ENCODE assay signal across 13 mouse cellular contexts in genomic region chr2:134929452-134929851, GRCm38 (mm10).
DNase-seq lines count a peak whose midpoint lies in the region; ATAC-seq lines count a peak whose summit lies in the region.
"Had no signal": no experiment of that assay in that cellular context is flagged by ENCODE, and none has a peak within 500 bp of the region (broad histone marks: within the 10 kb centered on the region; RNA-seq: fewer than 3 reads in every experiment).

No protein-coding gene starts in this region.

- ATAC-seq in hindbrain, embryonic 13.5 days (ENCODE audit: low FRiP score) = peak; percentile 52; the same call in 1 of the 2 replicates
- ATAC-seq in midbrain, embryonic 13.5 days = peak; percentile 94
- ATAC-seq in erythroid progenitor cell, adult 5-6 weeks (replicated peaks; ENCODE audit: low FRiP score, poor library complexity, severe bottlenecking) = no peak

- no peaks in the 10 kb centered on the region for H3K9me3 ChIP-seq in hindbrain, embryonic 13.5 days
- no peaks in the 10 kb centered on the region for H3K9me3 ChIP-seq in midbrain, embryonic 13.5 days
- H3K9me3 ChIP-seq: embryonic facial prominence, embryonic 15.5 days; heart, embryonic 15.5 days; lung, embryonic 15.5 days had no signal

- no peaks in the 10 kb centered on the region for H3K27me3 ChIP-seq in hindbrain, embryonic 13.5 days
- H3K27me3 ChIP-seq in midbrain, embryonic 13.5 days = peaks cover 10% of the 10 kb centered on the region
- H3K27me3 ChIP-seq: embryonic facial prominence, embryonic 15.5 days; heart, embryonic 15.5 days had no signal

- no peak overlapping the region for H3K9ac ChIP-seq in hindbrain, embryonic 13.5 days
- H3K9ac ChIP-seq in midbrain, embryonic 13.5 days (replicated peaks) = no peak overlapping the region
- H3K9ac ChIP-seq: embryonic facial prominence, embryonic 15.5 days; heart, embryonic 15.5 days; lung, embryonic 15.5 days had no signal

- peak; percentile 13 for DNase-seq in R1 (ENCODE audit: low read depth, low spot score)
- peak; percentile 62 for DNase-seq in embryo, embryonic 11 days
- no peak for DNase-seq in thymus, postnatal 10 days (ENCODE audit: low spot score in 2 of 2)
- no peak for DNase-seq in heart, postnatal 10 days
- DNase-seq in cerebellum, postnatal 14 days = no peak
- DNase-seq: adrenal gland, adult 8-10 months; thymus, postnatal 36 days had no signal

- no peak overlapping the region for H3K4me2 ChIP-seq in hindbrain, embryonic 13.5 days
- no peak overlapping the region for H3K4me2 ChIP-seq in midbrain, embryonic 13.5 days (replicated peaks)
- H3K4me2 ChIP-seq: embryonic facial prominence, embryonic 15.5 days; heart, embryonic 15.5 days; lung, embryonic 15.5 days had no signal

- no peak overlapping the region for H3K4me3 ChIP-seq in hindbrain, embryonic 13.5 days
- H3K4me3 ChIP-seq in midbrain, embryonic 13.5 days (replicated peaks) = no peak overlapping the region
- H3K4me3 ChIP-seq: embryonic facial prominence, embryonic 15.5 days; heart, embryonic 15.5 days; lung, embryonic 15.5 days had no signal

- no peak overlapping the region for H3K27ac ChIP-seq in hindbrain, embryonic 13.5 days
- 0 out of 2 replicates have a peak overlapping the region, but pooled peaks have one; percentile 25 for H3K27ac ChIP-seq in midbrain, embryonic 13.5 days
- H3K27ac ChIP-seq: embryonic facial prominence, embryonic 15.5 days; heart, embryonic 15.5 days; lung, embryonic 15.5 days had no signal

- no peaks in the 10 kb centered on the region for H3K36me3 ChIP-seq in hindbrain, embryonic 13.5 days
- H3K36me3 ChIP-seq in midbrain, embryonic 13.5 days = no peaks in the 10 kb centered on the region
- H3K36me3 ChIP-seq: embryonic facial prominence, embryonic 15.5 days; heart, embryonic 15.5 days; lung, embryonic 15.5 days had no signal

- intact Hi-C loops in heart, postnatal 10 days (cut with DNase I) = no loop called here

- H3K4me1 ChIP-seq in hindbrain, embryonic 13.5 days (replicated peaks) = peaks cover 11% of the 10 kb centered on the region; the same call in 1 of the 2 replicates
- H3K4me1 ChIP-seq in midbrain, embryonic 13.5 days (replicated peaks) = peaks cover 28% of the 10 kb centered on the region
- H3K4me1 ChIP-seq: embryonic facial prominence, embryonic 15.5 days; heart, embryonic 15.5 days had no signal

Comparison
In these comparisons a context has a peak if more than half of its experiments do, and no peak if none do; other contexts are left out.
1. DNase-seq: peak in R1 (single experiment) and embryo, embryonic 11 days (single experiment); none in thymus, postnatal 10 days (0 of 2), heart, postnatal 10 days (0 of 2) and cerebellum, postnatal 14 days (0 of 2).